Mouse (Mus musculus): ENCODE measurements at regions not wholly inside any gene's neighbourhood (a gene's known extent, or its start where the extent isn't known, plus 50 kb on each side); places are given as distances from the start of the nearest gene placed in this dataset.
"Not testable (repeated sequence)": the region's sequence is repeated elsewhere in the genome, so short reads cannot be mapped to it uniquely, and the experiment has no call there.

DNA sequence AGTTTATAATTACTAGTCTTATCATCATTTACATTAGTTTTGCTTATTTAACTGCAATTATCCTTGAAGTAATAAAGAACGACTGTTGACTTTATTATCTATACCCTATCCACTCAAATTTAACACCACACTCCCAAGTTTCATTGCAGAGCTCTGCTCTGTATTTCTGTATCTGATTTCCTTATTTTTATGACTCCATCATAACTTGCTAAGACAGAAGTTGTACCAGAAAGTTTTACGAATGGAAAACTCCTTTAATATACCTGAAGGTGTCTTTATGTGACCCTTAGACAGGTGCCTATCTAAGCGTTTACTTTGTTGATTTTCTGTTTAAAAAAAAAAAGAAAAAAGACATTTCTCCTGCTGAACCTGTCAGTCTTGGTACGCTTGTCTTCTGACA, 854.7 kb downstream of the Robo2 start:
- 92% methylated on average over 4 of the region's 4 CpGs for WGBS
- no peak for ATAC-seq (ENCODE audit: low FRiP score, low TSS enrichment)
- Histone ChIP-seq H3K27me3 (ENCODE audit: control insufficient read depth, insufficient read depth, low read length) (no peaks in the 10 kb centered on the region), H3K9me3 (ENCODE audit: control insufficient read depth, low read length) (no peaks in the 10 kb centered on the region), H3K27ac (replicated peaks; ENCODE audit: low read depth, low read length) (no peak overlapping the region), H3K4me3 (replicated peaks; ENCODE audit: low read depth, low read length) (no peak overlapping the region), H3K9ac (replicated peaks; ENCODE audit: low read length) (no peak overlapping the region), H3K36me3 (ENCODE audit: control insufficient read depth, insufficient read depth, low read length) (no peaks in the 10 kb centered on the region), H3K4me2 (ENCODE audit: low read length) (no peak overlapping the region), H3K4me1 (ENCODE audit: control insufficient read depth, insufficient read depth, low read length) (no peaks in the 10 kb centered on the region)
- no peak for DNase-seq

DNA sequence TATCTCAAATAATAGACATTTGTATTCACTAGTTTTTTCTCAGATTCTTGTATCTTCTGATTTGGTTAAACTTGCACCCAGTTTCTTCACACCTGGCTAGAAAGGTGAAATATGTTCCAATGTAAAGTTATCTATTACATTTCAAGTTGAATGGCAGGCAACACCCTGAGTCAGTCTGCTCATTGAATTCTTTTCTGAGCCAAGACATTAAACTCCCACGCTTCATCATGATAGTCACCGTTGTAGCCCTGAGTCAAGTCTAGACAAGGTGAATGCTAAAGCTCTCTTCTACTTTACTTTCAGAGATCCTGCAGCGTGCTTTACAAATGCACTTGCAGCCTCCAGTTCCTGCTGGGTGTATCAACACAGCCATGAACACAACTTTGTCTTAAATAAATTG, 868.0 kb downstream of the Robo2 start:
- H3K4me3 ChIP-seq (replicated peaks; ENCODE audit: low read depth, low read length), result no peak overlapping the region
- no peaks in the 10 kb centered on the region for H3K9me3 ChIP-seq (ENCODE audit: control insufficient read depth, low read length)
- H3K36me3 ChIP-seq (ENCODE audit: control insufficient read depth, insufficient read depth, low read length), result no peaks in the 10 kb centered on the region
- no peak overlapping the region for H3K9ac ChIP-seq (replicated peaks; ENCODE audit: low read length)
- H3K4me2 ChIP-seq (ENCODE audit: low read length), result no peak overlapping the region
- WGBS, result 90% methylated on average over 3 of the region's 3 CpGs
- no peaks in the 10 kb centered on the region for H3K4me1 ChIP-seq (ENCODE audit: control insufficient read depth, insufficient read depth, low read length)
- no peak for ATAC-seq (ENCODE audit: low FRiP score, low TSS enrichment)
- no peaks in the 10 kb centered on the region for H3K27me3 ChIP-seq (ENCODE audit: control insufficient read depth, insufficient read depth, low read length)
- no peak for DNase-seq
- no peak overlapping the region for H3K27ac ChIP-seq (replicated peaks; ENCODE audit: low read depth, low read length)

DNA sequence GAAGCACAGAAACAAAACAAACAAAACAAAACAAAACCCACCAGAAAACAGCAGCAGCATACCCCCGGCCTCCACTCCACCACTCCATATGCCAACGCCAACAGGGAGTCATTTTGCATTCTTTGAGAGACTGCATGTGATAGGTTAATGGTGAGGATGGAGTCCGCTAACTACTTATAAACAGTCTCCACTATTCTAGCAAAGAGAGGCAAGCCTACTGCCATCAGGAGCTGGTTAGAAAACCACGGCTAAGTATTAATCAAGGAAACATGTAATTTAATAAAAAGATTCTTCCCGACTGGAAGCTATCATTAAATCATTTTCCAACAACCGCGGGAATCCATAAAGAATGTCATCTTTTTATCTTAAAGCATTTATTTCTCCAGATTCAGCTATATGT, 873.6 kb downstream of the Robo2 start:
- no peaks in the 10 kb centered on the region for H3K9me3 ChIP-seq (ENCODE audit: control insufficient read depth, low read length)
- no peaks in the 10 kb centered on the region for H3K4me1 ChIP-seq (ENCODE audit: control insufficient read depth, insufficient read depth, low read length)
- no peak overlapping the region for H3K27ac ChIP-seq (replicated peaks; ENCODE audit: low read depth, low read length)
- no peaks in the 10 kb centered on the region for H3K27me3 ChIP-seq (ENCODE audit: control insufficient read depth, insufficient read depth, low read length)
- ATAC-seq (ENCODE audit: low FRiP score, low TSS enrichment), result no peak
- no peak for DNase-seq
- 95% methylated on average over 7 of the region's 7 CpGs for WGBS
- H3K36me3 ChIP-seq (ENCODE audit: control insufficient read depth, insufficient read depth, low read length), result no peaks in the 10 kb centered on the region
- no peak overlapping the region for H3K4me2 ChIP-seq (ENCODE audit: low read length)
- H3K9ac ChIP-seq (replicated peaks; ENCODE audit: low read length), result no peak overlapping the region
- H3K4me3 ChIP-seq (replicated peaks; ENCODE audit: low read depth, low read length), result no peak overlapping the region

DNA sequence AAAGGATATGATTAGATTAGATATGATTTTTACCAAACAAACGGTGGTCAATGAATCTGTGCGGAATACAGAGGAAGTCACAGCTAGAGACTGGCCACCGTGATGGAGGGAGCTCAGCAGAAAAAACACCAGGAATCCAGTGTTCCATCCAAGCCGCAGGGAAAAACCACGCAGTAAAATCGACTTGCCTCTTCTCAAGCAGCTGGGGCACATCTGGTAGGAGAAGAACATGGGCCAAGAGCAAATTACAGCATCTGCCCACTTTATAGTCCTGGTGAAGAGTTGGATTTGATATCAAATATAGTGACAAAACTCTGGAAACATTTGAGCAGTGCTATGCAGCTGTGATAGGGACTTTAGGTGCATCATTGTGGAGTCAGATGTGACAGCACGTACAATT, 874.1 kb downstream of the Robo2 start:
- Histone ChIP-seq H3K27ac (replicated peaks; ENCODE audit: low read depth, low read length) (no peak overlapping the region), H3K4me1 (ENCODE audit: control insufficient read depth, insufficient read depth, low read length) (no peaks in the 10 kb centered on the region), H3K4me3 (replicated peaks; ENCODE audit: low read depth, low read length) (no peak overlapping the region), H3K4me2 (ENCODE audit: low read length) (no peak overlapping the region), H3K36me3 (ENCODE audit: control insufficient read depth, insufficient read depth, low read length) (no peaks in the 10 kb centered on the region), H3K9ac (replicated peaks; ENCODE audit: low read length) (no peak overlapping the region), H3K27me3 (ENCODE audit: control insufficient read depth, insufficient read depth, low read length) (no peaks in the 10 kb centered on the region), H3K9me3 (ENCODE audit: control insufficient read depth, low read length) (no peaks in the 10 kb centered on the region)
- ATAC-seq (ENCODE audit: low FRiP score, low TSS enrichment) (no peak), DNase-seq (no peak)
- 94% methylated on average over 7 of the region's 7 CpGs for WGBS

DNA sequence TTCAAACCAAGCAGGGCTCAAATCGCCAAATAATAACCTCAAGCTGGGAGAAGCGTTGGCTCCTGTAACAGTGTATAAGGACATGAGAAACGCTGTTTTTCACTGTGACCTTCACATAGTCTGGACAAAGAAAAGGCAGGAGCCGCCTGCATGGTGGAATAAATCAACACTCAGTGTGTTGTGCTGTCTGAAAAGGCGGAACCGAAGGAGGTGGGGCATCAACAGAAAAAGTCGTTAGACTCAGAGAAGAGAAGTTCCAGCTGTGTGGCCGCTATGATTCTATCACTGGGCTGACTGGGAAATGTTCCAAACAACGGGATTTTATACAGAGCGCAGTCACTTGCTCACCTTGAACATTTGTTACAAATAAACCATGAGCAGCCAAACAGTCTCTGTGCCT, 881.4 kb downstream of the Robo2 start:
- Histone ChIP-seq H3K9ac (replicated peaks; ENCODE audit: low read length) (no peak overlapping the region), H3K36me3 (ENCODE audit: control insufficient read depth, insufficient read depth, low read length) (no peaks in the 10 kb centered on the region), H3K4me1 (ENCODE audit: control insufficient read depth, insufficient read depth, low read length) (0 out of 2 replicates have a peak, but pooled peaks cover 4% of the 10 kb centered on the region), H3K9me3 (ENCODE audit: control insufficient read depth, low read length) (no peaks in the 10 kb centered on the region), H3K27ac (replicated peaks; ENCODE audit: low read depth, low read length) (no peak overlapping the region), H3K27me3 (ENCODE audit: control insufficient read depth, insufficient read depth, low read length) (no peaks in the 10 kb centered on the region), H3K4me3 (replicated peaks; ENCODE audit: low read depth, low read length) (no peak overlapping the region), H3K4me2 (ENCODE audit: low read length) (peak overlapping the region; percentile 28)
- ATAC-seq (ENCODE audit: low FRiP score, low TSS enrichment) (no peak; the same call in 1 of the 2 replicates), DNase-seq (peak; percentile 63)
- WGBS, result 31% methylated on average over 10 of the region's 10 CpGs

DNA sequence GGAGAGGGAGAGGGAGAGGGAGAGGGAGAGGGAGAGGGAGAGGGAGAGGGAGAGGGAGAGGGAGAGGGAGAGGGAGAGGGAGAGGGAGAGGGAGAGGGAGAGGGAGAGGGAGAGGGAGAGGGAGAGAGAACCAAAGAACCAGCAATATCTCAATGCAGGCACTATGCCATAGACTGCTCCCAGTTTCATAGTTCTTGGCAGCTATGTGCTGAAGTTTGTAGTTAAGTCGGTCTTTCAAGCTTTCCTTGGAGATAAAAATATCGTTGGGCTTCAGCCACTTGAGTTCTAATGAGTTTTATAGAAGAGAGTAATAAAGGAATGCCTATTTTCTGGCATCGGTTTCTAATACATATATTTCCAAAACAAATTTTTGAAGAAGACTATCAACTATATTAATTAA, 888.7 kb downstream of the Robo2 start:
- WGBS, result 93% methylated on average over 3 of the region's 3 CpGs
- H3K27ac ChIP-seq (replicated peaks; ENCODE audit: low read depth, low read length); H3K4me2 ChIP-seq (ENCODE audit: low read length); H3K36me3 ChIP-seq (ENCODE audit: control insufficient read depth, insufficient read depth, low read length); H3K9me3 ChIP-seq (ENCODE audit: control insufficient read depth, low read length); H3K4me1 ChIP-seq (ENCODE audit: control insufficient read depth, insufficient read depth, low read length); DNase-seq; H3K27me3 ChIP-seq (ENCODE audit: control insufficient read depth, insufficient read depth, low read length); H3K9ac ChIP-seq (replicated peaks; ENCODE audit: low read length); H3K4me3 ChIP-seq (replicated peaks; ENCODE audit: low read depth, low read length); ATAC-seq (ENCODE audit: low FRiP score, low TSS enrichment): not testable (repeated sequence)

DNA sequence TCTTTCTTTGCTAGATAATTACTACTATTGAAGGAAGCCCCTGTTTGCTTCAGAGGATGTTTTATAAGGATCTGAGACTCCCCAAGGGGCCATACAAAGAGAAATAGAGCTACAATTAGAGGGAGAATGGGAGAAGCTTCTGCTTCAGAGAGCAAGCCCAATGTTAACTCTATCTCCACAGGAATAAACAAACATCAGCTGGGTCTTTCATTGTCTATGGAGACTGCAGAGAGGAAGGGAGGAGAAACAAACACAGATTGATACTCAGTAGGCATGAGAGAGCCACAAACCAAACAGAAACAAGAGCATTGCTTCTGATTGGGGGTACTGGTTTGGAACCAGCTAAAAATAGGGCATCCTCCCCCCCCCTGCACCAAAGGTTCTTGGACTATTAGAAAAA, 906.9 kb downstream of the Robo2 start:
- ATAC-seq (ENCODE audit: low FRiP score, low TSS enrichment) (no peak), DNase-seq (no peak)
- Histone ChIP-seq H3K4me1 (ENCODE audit: control insufficient read depth, insufficient read depth, low read length) (no peaks in the 10 kb centered on the region), H3K9ac (replicated peaks; ENCODE audit: low read length) (no peak overlapping the region), H3K27ac (replicated peaks; ENCODE audit: low read depth, low read length) (no peak overlapping the region), H3K4me3 (replicated peaks; ENCODE audit: low read depth, low read length) (no peak overlapping the region), H3K27me3 (ENCODE audit: control insufficient read depth, insufficient read depth, low read length) (no peaks in the 10 kb centered on the region), H3K9me3 (ENCODE audit: control insufficient read depth, low read length) (no peaks in the 10 kb centered on the region), H3K36me3 (ENCODE audit: control insufficient read depth, insufficient read depth, low read length) (no peaks in the 10 kb centered on the region), H3K4me2 (ENCODE audit: low read length) (no peak overlapping the region)

DNA sequence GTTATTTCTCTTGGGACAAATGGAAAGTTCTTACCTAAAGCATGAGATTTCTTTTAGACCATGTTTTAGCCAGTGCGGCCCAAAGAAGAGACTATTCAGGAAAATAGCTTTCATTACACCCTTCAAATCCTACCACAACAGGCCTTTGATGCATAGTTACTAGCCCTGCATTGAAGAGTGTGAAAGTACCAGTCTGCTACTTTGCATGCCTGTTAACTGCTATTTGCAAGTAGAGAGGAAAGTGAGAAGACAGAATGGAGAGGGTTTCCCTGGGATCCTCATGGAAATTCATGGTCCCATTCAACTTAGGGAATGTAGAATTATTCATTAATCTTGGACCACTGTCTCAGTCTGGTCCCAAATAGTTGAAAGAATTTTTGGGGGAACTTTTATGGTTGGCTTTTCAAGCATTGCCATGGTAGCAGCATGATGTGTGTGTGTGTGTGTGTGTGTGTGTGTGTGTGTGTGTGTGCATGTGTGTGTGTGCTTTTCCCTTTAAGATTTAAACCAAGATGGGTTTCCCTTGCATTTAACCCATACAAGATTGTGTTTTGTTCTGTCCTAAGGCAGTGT, 912.9 kb downstream of the Robo2 start:
- WGBS, result 23% methylated on average over 1 of the region's 1 CpGs
- peak; percentile 71 for ATAC-seq (ENCODE audit: low FRiP score, low TSS enrichment)
- H3K9me3 ChIP-seq (ENCODE audit: control insufficient read depth, low read length), result no peaks in the 10 kb centered on the region
- peak; percentile 44 for DNase-seq
- H3K4me1 ChIP-seq (ENCODE audit: control insufficient read depth, insufficient read depth, low read length), result no peaks in the 10 kb centered on the region
- H3K27me3 ChIP-seq (ENCODE audit: control insufficient read depth, insufficient read depth, low read length), result no peaks in the 10 kb centered on the region
- H3K36me3 ChIP-seq (ENCODE audit: control insufficient read depth, insufficient read depth, low read length), result no peaks in the 10 kb centered on the region
- H3K27ac ChIP-seq (replicated peaks; ENCODE audit: low read depth, low read length), result no peak overlapping the region
- no peak overlapping the region for H3K4me3 ChIP-seq (replicated peaks; ENCODE audit: low read depth, low read length)
- H3K4me2 ChIP-seq (ENCODE audit: low read length), result no peak overlapping the region
- H3K9ac ChIP-seq (replicated peaks; ENCODE audit: low read length), result no peak overlapping the region

DNA sequence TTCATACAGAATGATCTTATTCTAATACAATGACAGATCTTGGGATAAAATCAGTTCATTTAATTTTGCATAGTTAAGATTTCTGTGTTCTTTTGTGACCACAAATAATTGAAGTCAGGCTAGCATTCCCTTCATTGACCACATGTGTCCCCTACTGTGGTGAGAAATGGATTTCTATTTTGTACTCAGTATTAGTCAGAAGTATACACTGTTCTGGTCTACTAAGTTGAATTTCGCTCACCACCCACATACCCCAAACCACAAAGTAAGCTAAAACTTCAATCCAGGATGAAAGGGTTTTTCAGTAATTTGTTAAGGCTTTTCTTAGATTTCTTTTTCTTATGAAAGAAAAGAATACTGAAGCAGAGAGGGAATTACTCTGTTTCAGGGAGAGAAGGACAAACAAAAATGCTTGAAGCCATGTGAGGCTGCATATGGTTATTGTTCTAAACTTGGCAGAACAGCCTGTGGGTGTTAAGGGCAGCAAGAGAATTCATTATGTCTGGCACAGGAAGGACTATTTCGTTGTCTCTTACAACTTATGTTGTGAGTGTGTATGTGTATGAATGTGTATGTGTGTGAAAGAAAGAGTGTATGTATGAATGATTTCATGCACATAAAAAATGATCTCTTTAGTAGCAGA, 928.3 kb downstream of the Robo2 start:
- no peaks in the 10 kb centered on the region for H3K27me3 ChIP-seq (ENCODE audit: control insufficient read depth, insufficient read depth, low read length)
- no peak overlapping the region for H3K4me2 ChIP-seq (ENCODE audit: low read length)
- no peaks in the 10 kb centered on the region for H3K9me3 ChIP-seq (ENCODE audit: control insufficient read depth, low read length)
- DNase-seq (no peak), ATAC-seq (ENCODE audit: low FRiP score, low TSS enrichment) (no peak)
- H3K4me1 ChIP-seq (ENCODE audit: control insufficient read depth, insufficient read depth, low read length), result no peaks in the 10 kb centered on the region
- H3K36me3 ChIP-seq (ENCODE audit: control insufficient read depth, insufficient read depth, low read length), result no peaks in the 10 kb centered on the region
- no peak overlapping the region for H3K9ac ChIP-seq (replicated peaks; ENCODE audit: low read length)
- no peak overlapping the region for H3K27ac ChIP-seq (replicated peaks; ENCODE audit: low read depth, low read length)
- 80% methylated on average over 2 of the region's 2 CpGs for WGBS
- H3K4me3 ChIP-seq (replicated peaks; ENCODE audit: low read depth, low read length), result no peak overlapping the region

All from midbrain, embryonic 14.5 days (tissue).